In genomic region chr4:142057529-142058216, GRCm38 (mm10) we compare ENCODE assay signal across 9 mouse cellular contexts. TPM values are rescaled to one million over a fixed set of nuclear protein-coding genes. Genes with fewer than 3 reads are reported as not detected.
DNase-seq lines count a peak whose midpoint lies in the region; ATAC-seq lines count a peak whose summit lies in the region.
"Had no signal": no experiment of that assay in that cellular context is flagged by ENCODE, and none has a peak within 500 bp of the region (broad histone marks: within the 10 kb centered on the region; RNA-seq: fewer than 3 reads in every experiment).

No protein-coding gene starts in this region.

- H3K4me1 ChIP-seq in limb, embryonic 10.5 days, result peaks cover 45% of the 10 kb centered on the region

- H3K27ac ChIP-seq in limb, embryonic 10.5 days, result peak overlapping the region; percentile 14; the same call in 1 of the 2 replicates

- 87% methylated on average over 22 of the region's 22 CpGs for WGBS in limb, embryonic 10.5 days

- no peaks in the 10 kb centered on the region; the same call in 1 of the 2 replicates for H3K27me3 ChIP-seq in limb, embryonic 10.5 days (ENCODE audit: low read depth, poor library complexity, severe bottlenecking)

- H3K4me3 ChIP-seq in limb, embryonic 10.5 days, result no peak overlapping the region
- H3K4me3 ChIP-seq: megakaryocyte, embryonic 14.5 days had no signal

- no peaks in the 10 kb centered on the region for H3K36me3 ChIP-seq in limb, embryonic 10.5 days

- no peak for ATAC-seq in granulocyte monocyte progenitor cell, adult 5-6 weeks (replicated peaks; ENCODE audit: poor library complexity, severe bottlenecking)

- peak; percentile 98 for DNase-seq in heart, adult 11 months
- DNase-seq in heart, adult 8-10 months (ENCODE audit: low spot score), result no peak
- peak; percentile 56 for DNase-seq in ZHBTc4 (ENCODE audit: low read depth, low spot score)
- peak; percentile 51 to 56 for DNase-seq in heart, adult 9 months (ENCODE audit: low spot score in 2 of 2)
- DNase-seq in limb, embryonic 10.5 days (ENCODE audit: low spot score), result no peak
- no peak for DNase-seq in lung, adult 18-20 months
- DNase-seq in embryo, embryonic 10.5 days (ENCODE audit: low spot score), result no peak

- no peaks in the 10 kb centered on the region for H3K9me3 ChIP-seq in limb, embryonic 10.5 days (replicated peaks)
- H3K9me3 ChIP-seq: megakaryocyte, embryonic 14.5 days had no signal

RNA-seq across cellular contexts. Expression of gene Tmem51, which starts 26.4 kb away (rescaled TPM):
- 1 to 10 TPM; 4.4 to 5.4 (median 4.7) TPM for total RNA-seq in heart, adult 8-10 months (2022)
- polyA plus RNA-seq in limb, embryonic 10.5 days (2016; fragmentation: Nextera tagmentation; extraction: Ambion mirVana), result 7.0 and 10.8 TPM in 2 replicates
- total RNA-seq in granulocyte monocyte progenitor cell, adult 5-6 weeks (2014; fragmentation: Nextera tagmentation), result 0.41 TPM in 1 of 2 replicates, not detected in the other
- total RNA-seq in granulocyte monocyte progenitor cell, adult 5-6 weeks (2017), result 1.1 TPM in 1 of 2 replicates, not detected in the other

RNA-seq across cellular contexts. Expression of gene Fhad1, which starts 42.8 kb away (rescaled TPM):
- total RNA-seq in heart, adult 8-10 months (2022), result under 1 TPM; 0.26 to 0.41 (median 0.35) TPM
- polyA plus RNA-seq in limb, embryonic 10.5 days (2016; fragmentation: Nextera tagmentation; extraction: Ambion mirVana), result 0.19 and 0.24 TPM in 2 replicates
- not detected in 2 replicates for total RNA-seq in granulocyte monocyte progenitor cell, adult 5-6 weeks (2014; fragmentation: Nextera tagmentation)
- 0.39 TPM in 1 of 2 replicates, not detected in the other for total RNA-seq in granulocyte monocyte progenitor cell, adult 5-6 weeks (2017)

Comparison
In these comparisons a context has a peak if more than half of its experiments do, and no peak if none do; other contexts are left out.
1. DNase-seq: peak in heart, adult 11 months (single experiment), ZHBTc4 (single experiment) and heart, adult 9 months (2 of 2); none in heart, adult 8-10 months (single experiment), limb, embryonic 10.5 days (single experiment), lung, adult 18-20 months (0 of 2) and embryo, embryonic 10.5 days (single experiment).